Mouse (Mus musculus) embryo, embryonic 10.5 days (tissue): Measurements from ENCODE around the gene Pelp1.
"Not testable (repeated sequence)": the region's sequence is repeated elsewhere in the genome, so short reads cannot be mapped to it uniquely, and the experiment has no call there.

ENCODE experiments used
- DNase-seq: peaks from one replicate; pipeline ENCODE4 v3.0.0-alpha.2; 2015; ENCODE audit warnings: low spot score

Pelp1 gene

GRCm38 (mm10) chr11:70426598-70426997, 16.8 kb upstream of the Pelp1 start:
- not testable (repeated sequence) for DNase-seq

- no peak for DNase-seq
Observed at GRCm38 (mm10) chr11:70419486-70419885, 9.7 kb upstream of the Pelp1 start.

- DNase-seq = no peak
Observed at GRCm38 (mm10) chr11:70418199-70418598, 8.4 kb upstream of the Pelp1 start.

GRCm38 (mm10) chr11:70413961-70414360, 4.1 kb upstream of the Pelp1 start:
- peak; percentile 91 for DNase-seq

- DNase-seq = no peak
Observed at GRCm38 (mm10) chr11:70412591-70412990, 2.8 kb upstream of the Pelp1 start.

- no peak for DNase-seq
Observed at GRCm38 (mm10) chr11:70410297-70410643, 439 bp upstream of the Pelp1 start.

GRCm38 (mm10) chr11:70403598-70403997, 6.2 kb downstream of the Pelp1 start:
- no peak for DNase-seq

GRCm38 (mm10) chr11:70389421-70389820, 20.4 kb downstream of the Pelp1 start:
- DNase-seq = no peak

GRCm38 (mm10) chr11:70387436-70387835, 22.4 kb downstream of the Pelp1 start:
- DNase-seq = no peak

- peak; percentile 7 for DNase-seq
Observed at GRCm38 (mm10) chr11:70384136-70384535, 25.7 kb downstream of the Pelp1 start.

GRCm38 (mm10) chr11:70381330-70381729, 28.5 kb downstream of the Pelp1 start:
- no peak for DNase-seq

GRCm38 (mm10) chr11:70380478-70381005, 29.3 kb downstream of the Pelp1 start:
- DNase-seq = no peak

- DNase-seq = no peak
Observed at GRCm38 (mm10) chr11:70376054-70376453, 33.8 kb downstream of the Pelp1 start.

- DNase-seq = no peak
Observed at GRCm38 (mm10) chr11:70374302-70374701, 35.5 kb downstream of the Pelp1 start.

GRCm38 (mm10) chr11:70372849-70373557, 36.8 kb downstream of the Pelp1 start:
- DNase-seq = no peak

- DNase-seq = no peak
Observed at GRCm38 (mm10) chr11:70372396-70372795, 37.4 kb downstream of the Pelp1 start.

GRCm38 (mm10) chr11:70368626-70369025, 41.2 kb downstream of the Pelp1 start:
- not testable (repeated sequence) for DNase-seq

- not testable (repeated sequence) for DNase-seq
Observed at GRCm38 (mm10) chr11:70367701-70368100, 42.1 kb downstream of the Pelp1 start.

- peak; percentile 26 for DNase-seq
Observed at GRCm38 (mm10) chr11:70351868-70352267, 58.0 kb downstream of the Pelp1 start, which contains the start of gene Alox15. TSS of gene Alox15 (minus strand) at chr11:70352031.

GRCm38 (mm10) chr11:70348630-70349029, 61.2 kb downstream of the Pelp1 start:
- DNase-seq = no peak

GRCm38 (mm10) chr11:70347861-70348260, 62.0 kb downstream of the Pelp1 start:
- DNase-seq = no peak

GRCm38 (mm10) chr11:70345546-70345945, 64.3 kb downstream of the Pelp1 start:
- no peak for DNase-seq

- DNase-seq = no peak
Observed at GRCm38 (mm10) chr11:70345061-70345460, 64.8 kb downstream of the Pelp1 start.
